Mouse (Mus musculus): Measurements from ENCODE around the gene Izumo1.
"Not testable (repeated sequence)": the region's sequence is repeated elsewhere in the genome, so short reads cannot be mapped to it uniquely, and the experiment has no call there.

The Izumo1 gene

DNA sequence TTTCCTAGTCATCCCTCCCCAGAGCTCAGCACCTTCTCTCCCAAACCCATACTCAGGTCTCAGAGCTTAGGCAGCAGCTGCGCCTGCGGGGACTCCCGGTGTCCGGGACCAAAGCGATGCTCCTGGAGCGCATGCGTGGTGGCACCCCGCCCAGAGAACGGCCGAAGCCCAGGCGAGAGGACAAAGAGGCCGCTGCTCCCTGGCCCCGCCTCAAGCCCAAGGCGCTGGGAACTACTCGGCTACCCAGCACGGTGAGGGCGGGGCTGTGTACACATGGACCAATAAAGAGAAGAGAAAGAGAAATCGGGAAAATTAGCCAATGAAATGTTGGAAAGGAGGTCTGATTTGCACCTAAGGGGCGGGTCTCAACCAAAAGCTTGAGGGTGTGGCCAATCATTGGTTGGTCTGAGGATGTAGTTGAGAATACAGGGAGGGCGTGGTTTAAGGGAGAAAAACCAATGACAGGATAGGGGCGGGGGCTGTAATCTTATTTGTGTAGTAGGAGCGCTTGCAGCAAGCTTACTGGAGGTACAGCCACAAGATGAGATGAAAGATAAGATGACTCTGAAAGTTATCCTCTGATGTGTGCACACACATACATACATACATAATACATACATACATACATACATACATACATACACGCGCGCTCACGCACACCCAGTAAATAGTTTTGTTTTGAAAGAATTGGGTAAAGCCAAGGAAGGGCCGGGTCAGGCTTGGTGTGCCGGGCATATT lies 22.0 kb downstream of the Izumo1 start:
- peak; percentile 98 for DNase-seq

DNA sequence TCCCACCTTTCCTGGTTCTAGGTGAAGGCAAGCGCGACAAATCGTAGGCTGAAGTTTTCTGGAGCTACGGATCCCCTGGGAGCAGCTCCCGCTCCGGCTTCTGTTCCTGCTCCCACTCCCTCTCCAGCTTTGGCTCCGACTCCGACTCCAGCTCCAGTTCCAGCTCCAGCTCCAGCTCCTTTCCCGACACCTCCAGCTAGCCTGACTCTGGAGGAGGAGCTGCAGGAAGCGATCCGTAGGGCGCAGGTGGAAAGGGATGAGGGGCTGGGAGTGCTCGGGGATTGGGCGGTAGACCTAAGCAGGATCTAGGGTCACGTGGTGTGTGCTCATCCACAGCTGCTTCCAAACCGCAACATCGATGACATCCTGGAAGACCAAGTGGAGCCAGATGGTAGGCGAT lies 22.6 kb downstream of the Izumo1 start:
- DNase-seq, result peak; percentile 67

DNA sequence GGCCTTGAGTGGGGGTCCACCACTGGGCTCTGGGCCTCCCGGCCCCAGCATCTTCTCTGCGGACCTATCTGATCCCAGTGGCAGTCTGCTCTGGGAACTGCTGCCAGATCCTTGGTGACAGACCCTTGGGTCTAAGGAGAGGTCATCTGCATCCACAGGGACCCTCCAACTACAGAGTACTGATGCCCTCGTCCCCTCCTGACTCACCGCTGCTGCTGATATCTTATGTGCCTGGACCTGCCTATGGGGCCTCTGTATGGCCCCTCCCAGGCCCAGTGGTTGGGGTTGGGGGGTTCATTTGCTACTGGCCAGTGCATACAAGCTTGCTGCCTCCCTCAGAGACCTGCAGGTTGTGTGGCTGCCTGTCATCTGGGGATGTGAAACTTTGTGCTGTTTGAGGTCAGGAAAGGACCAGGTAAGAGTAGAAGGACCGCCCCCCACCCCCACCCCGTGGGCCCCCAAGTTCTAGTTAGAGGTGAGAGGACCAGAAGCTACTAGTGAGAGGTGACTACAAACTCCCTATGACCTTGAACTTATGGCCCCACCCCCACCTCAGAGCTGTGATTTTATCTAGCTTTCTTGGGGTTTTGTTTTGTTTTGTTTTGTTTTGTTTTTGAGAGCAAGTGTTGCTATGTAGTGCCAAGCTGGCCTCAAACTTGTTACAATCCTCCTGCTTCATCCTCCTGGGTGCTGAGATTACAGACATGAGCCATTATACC lies 23.4 kb downstream of the Izumo1 start:
- DNase-seq, result no peak

DNA sequence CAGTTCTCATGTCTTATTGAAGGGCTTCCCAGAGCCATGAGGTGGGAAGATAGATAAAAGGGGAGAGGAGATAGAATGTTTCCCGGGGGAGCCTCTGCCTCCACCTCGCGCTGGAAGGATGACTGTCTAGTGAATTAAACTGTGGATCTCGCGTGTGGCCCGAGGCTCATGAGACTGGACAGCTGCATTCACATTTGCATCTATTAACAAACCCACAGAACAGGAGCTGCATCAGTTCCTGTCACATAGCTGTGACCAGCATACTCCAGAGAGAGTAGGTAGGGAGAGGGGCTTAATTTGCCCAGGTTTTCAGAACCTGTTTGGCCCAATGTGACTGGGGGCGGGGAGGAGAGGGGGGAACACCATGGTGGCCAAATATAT lies 24.0 kb downstream of the Izumo1 start:
- DNase-seq, result no peak

DNA sequence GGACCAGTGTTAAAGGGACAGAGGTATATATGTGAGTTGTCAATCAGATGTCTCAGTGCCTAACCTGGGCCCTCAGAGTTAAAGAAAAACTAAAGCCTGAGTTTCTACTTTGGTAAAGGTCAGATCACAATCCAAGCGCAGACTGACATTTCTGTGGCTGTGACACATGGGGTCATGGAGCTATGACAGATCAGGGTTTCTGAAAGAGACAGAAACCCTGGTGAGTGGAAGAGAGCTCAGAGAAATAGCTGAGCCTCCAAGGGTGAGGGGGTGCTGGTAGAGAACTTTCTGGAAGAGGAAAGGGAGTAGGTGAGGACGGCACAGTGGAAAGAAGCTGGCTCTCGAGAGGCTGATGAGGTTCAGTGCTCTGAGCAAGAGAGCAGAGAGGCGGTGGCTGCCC lies 25.1 kb downstream of the Izumo1 start:
- DNase-seq, result no peak

DNA sequence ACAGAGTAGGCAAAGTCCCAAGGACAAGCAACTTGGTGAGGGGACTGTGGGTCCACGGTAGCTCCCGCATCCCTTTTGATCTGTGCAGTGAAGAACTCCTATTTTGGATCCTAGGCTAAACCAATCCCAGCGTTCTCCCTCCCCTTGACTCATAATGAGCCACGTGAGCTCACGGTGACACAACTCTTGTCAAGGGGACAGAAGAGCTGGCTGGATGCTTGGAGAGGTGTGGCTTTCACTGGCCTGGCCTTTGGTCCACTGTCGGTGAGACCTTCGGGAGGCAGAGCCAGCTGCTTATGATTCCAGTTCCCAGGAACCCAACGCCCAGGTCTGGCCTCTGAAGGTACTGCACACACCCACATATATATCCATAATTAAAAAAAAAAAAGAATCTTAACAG lies 27.7 kb downstream of the Izumo1 start:
- DNase-seq, result no peak

DNA sequence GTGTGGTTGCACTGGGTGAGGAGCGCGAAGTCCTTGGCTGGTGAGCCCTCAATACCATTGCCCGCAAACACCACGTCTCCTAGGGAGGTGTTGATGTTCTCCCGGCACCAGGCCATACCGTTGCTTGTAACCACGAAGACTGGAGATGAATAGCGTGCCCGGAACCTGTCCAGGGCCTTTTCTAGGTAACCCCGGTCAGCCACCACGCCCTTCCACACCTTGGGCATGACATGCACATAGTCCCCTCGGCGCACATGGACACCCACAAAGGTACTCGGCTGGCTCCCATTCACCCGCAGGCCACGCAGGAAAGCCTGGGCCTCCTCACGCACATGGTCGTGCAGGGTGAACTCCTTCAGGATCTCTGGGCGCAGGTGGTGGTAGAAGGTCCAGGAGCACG lies 28.9 kb downstream of the Izumo1 start:
- not testable (repeated sequence) for DNase-seq

DNA sequence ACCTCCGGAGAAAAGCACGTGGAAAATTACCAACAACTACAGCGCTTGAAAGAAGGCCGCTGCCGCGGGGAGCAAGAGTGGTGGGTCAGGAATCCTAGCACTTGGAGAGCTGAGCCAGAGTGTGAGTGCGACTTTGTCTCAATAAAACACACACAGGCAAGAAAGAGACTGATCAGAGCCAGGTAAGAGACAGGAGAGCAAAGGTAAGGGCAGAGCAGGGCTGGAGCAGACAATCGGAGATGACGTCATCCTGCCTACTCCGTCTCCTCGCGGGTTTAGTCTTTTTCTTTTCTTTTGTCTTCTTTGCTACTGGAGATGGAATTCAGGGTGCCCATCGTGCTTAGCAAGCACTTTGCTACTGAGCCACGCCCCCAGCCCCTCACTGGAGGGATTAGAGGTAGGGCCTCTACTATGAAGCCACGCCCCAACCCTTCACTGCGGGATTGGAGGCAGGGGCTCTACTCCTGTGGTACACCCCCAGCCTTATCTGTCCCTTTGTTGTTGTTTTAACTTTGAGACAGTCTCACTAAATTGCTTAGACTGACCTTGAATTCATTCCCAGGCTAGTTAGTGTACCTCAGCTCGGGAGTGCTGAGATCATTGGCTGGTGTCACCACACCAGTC lies 32.9 kb downstream of the Izumo1 start:
- no peak for DNase-seq

DNA sequence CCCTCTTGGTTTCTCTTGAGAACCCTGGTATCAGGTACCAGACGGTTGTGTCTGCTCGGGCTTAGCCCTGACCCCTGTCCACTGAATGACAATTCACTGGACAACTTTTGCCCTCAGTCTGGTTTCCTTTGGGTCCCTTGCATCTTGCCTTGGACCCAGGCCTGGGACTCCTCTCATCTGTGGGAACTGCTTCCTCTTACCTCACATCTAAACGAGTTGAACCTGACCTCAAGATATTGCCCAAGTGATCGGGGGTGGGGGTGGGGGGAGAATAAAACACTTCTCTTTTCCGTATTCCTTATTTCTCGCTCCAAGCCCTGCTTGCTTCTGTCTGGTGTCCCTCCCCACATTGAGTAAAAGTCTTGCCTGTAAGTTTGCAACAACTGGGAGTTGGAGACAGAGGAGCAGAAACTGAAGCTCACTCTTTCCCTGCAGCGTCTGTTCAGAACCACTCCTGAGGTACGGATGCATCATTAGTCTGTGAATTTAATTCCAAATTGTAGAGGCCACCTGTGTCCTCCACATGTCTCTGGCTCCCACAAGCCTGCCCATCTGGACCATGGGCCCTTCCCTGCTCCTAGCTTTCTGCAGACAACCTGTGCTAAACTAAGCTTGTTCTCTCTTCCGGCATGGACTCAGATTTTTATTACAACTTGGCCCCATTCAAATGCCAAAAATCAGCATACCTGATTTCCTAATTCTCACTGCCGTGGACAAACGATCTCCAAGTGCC lies 39.3 kb downstream of the Izumo1 start:
- DNase-seq, result no peak

DNA sequence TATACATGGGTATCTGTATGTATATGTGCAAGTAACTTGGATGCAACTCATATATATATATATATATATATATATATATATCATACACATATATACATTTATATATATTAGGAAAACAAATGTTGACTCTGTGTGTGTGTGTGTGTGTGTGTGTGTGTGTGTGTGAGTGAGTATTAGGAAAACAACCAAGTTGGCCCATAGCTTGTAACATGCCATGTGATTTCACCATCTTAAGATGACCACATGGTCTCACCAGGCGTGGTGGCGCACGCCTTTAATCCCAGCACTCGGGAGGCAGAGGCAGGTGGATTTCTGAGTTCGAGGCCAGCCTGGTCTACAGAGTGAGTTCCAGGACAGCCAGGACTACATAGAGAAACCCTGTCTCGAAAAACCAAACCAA lies 40.1 kb downstream of the Izumo1 start:
- DNase-seq, result not testable (repeated sequence)

DNA sequence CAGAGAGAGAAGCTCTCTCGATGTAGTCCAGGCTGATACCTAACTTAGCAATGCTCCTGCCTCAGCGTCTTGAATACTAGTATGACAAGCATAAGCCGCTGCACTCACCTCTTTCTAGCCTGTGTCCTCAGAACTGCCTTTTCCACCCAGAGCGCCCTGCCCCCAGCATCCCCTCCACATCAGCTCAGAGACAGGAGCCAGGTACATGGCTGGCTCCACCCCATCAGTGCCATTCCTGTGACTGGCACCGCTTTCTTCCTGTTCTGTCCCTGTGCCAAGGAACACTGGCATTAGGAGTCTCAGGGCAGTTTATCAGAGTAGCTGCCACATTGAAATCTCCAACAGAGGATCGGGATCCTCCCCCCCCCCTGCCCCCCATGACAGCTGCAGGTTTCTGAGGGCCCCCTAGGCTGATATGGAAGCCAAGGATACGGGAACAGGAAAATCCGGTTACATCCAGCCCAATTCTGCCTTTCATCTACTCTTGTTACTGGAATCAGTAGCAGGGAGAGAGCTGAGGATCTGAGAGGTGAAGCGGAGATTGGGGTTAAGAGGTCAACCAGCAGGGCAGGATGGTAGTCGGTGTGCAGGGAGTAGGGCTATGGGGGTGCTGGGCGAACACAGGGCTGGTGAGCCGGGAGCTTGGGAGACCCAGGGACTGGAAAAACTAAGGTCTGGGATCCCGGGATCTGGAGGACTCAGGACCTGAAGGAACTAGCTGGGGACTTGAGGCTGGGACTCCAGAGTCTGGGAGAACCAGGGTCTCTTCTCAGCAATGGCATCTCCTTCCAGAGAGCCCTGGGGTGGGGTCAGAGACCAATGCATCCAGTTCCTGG lies 43.9 kb downstream of the Izumo1 start:
- DNase-seq, result no peak

DNA sequence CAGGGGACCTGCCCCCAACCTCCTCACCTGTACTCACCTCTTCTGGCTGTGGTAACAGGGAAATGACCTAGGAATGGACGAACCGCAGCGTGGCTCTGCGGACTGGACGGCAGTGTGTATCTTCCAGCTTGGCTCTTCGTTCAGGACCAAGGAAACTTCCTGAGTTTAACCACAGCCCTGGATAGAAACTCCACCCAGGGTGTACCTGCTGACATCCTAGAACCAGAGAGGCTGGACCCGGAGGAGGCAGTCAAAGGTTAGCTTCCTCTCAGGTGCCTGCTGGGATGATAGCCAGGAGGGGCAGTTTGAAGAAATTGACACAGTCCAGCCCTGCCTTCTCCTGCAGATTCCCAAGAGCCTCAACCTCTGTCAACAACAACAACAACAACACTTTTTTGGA lies 44.5 kb downstream of the Izumo1 start, which contains the start of gene Fut2:
Fut2 (minus strand) TSS at position 234 of the 400 bp plus-strand sequence.
- DNase-seq, result no peak

DNA sequence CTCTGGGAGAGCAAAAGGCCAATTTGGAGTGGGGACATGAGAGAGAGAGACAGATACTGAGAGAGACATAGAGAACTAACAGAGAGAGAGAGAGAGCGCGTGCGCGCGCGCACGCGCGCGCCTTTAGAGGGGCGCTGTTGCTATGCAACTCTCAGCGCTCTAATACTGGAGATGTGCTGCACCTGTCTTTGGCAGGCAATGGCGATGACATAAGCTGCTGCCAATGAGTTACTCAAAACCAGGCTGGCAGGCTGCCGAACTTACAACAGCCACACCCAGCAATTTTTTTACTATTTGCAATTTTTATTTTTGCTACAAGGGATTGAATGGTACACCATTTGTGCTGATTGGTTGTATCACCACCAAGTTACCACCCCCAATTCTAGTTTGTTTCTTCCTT lies 46.1 kb downstream of the Izumo1 start:
- no peak for DNase-seq

DNA sequence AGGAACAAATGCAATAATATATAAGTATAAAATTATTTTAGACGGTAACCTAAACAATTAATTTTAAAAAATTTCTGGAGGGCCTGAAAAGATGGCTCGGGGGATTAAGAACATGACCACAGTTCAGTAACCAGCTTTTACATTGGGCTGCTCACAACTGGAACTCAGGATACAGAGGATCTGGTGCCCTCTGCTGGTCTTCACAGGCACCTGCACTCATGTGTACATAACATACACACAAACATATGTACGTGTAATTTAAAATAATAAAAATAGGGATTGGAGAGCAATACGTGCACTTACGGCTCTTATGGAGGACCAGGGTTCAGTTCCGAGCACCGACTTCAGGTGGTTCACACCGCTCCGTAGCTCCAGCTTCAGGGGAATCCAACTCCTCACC lies 47.3 kb downstream of the Izumo1 start:
- DNase-seq, result no peak

DNA sequence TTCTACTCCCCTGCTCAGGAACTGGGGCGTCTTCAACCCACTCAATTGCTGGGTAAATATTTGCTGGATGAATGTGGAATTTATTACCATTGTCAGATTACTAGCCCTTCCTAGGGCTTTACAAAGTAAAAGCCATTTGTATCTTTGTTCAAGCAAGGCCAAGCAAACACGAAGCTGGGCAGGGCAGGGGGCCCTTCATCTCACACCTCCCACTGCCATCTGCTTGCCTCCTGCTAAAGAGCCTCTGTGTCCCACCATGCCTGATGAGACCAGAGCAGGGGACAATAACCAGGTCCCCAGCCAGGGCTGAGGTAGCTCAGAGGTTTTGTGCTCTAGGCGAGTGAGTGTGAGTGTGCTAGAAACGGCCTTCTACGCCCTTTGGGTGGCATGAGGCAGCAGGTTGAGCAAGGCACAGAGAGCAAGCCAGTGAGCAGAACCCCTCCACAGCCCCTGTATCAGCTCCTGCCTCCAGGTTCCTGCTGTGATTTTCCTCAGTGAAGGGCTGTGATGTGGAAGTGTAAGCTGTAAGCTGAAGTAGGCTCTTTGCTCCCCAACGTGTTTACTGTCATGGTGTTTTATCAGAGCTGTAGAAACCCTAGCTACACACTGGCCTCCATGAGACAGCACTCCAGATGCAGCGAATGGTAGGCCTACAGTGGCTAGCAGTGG lies 56.1 kb downstream of the Izumo1 start:
- DNase-seq, result no peak
